Mouse (Mus musculus) right cerebral cortex, postnatal 14 days (tissue): ENCODE measurements around the gene Srrm1.

Experiments used
- DNase-seq: peaks from one replicate; pipeline ENCODE4 v3.0.0; 2022

The Srrm1 gene

DNA sequence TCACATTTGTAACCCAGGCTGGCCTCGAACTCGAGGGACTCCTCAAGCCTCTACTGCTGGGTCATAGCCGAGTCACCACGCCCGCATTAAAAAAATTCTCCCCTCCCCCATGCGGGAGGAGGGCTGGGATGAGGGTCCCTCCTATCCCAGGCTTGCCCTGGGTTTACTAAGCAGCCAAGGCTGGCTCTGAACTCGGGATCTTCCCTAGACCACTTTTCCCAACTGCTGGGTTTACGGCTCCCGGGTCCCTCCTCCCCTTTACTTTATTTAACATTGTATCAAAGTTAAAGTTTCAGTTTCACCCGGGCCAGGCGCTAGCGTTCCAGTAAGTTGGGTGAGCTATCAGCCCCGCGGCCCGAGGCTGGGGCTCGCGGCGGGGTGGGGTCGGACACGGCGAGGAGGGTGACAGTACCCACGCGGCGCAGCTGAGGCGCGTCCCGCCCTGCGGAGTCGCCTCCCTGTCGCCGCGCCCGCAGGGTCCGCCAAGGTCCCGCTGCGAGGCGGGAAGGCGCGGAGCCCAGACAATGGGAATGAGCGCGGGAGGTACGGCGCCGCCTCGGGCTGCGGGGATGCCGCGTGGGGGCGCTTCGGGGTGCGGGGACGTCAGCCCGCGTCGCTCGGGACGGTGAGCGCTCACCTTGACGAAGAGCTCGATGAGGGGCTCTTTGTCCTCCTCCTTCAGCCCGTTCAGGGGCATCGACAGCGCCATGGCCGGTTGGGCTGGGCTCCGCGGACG, 81.1 kb downstream of the Srrm1 start:
- DNase-seq, result no peak

DNA sequence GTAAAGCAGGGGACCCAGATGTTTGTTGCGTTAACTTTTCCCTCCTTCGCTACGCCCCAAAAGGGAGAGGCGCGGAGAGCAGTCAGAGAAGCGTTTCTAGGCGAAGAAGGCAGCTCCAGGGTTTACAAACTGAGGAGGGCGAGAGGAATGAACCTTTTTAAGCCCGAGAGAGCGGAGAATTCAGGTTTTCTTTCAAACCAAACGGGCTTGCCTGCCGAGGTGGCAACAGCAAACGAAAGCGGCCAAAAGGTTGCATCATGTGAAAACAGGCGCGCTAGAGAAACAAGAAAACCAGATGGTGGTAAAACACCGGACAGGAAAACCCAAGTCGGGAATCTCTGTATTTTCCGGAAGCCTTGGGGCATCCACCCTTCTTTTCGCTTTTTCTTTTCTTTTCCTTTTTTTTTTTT, 81.7 kb downstream of the Srrm1 start:
- no peak for DNase-seq
